Mouse (Mus musculus) CH12.LX (cell line): ENCODE data around the gene Nhlrc1. TPM values are rescaled to one million over a fixed set of nuclear protein-coding genes. Genes with fewer than 3 reads are reported as not detected.

Source experiments
- DNase-seq: peaks from one replicate; pipeline ENCODE4 v3.0.0-alpha.2; 2013; ENCODE audit errors: extremely low read depth
- H3K27ac ChIP-seq: 2 replicates; pipeline ENCODE4 v1.5.1; 2012; ENCODE audit warnings: low read depth, mild to moderate bottlenecking, control low read depth, moderate library complexity; ENCODE audit not compliant: insufficient read depth
- H3K27me3 ChIP-seq: replicated peaks from 2 replicates; pipeline ENCODE3; 2012; ENCODE audit warnings: inconsistent platforms
- H3K36me3 ChIP-seq, 2 experiments: replicated peaks in 1 of 2; 2 replicates each; pipeline versions ENCODE3 to v1.6.1; 2012; ENCODE audit warnings: inconsistent platforms in 1 of 2, low read length in 1 of 2, mild to moderate bottlenecking in 1 of 2, mixed read lengths in 1 of 2, moderate library complexity in 1 of 2; ENCODE audit not compliant: control insufficient read depth in 1 of 2, insufficient read depth in 1 of 2
- H3K4me1 ChIP-seq, 2 experiments: 2 replicates each; pipeline ENCODE4 v1.6.1; 2012; ENCODE audit warnings: inconsistent platforms in 1 of 2, moderate library complexity in 1 of 2; ENCODE audit not compliant: insufficient read depth in 2 of 2, control insufficient read depth in 1 of 2
- H3K4me2 ChIP-seq: 2 replicates; pipeline ENCODE4 v1.6.1; 2012; ENCODE audit warnings: low read depth, mild to moderate bottlenecking, control low read depth; ENCODE audit not compliant: poor library complexity, insufficient read depth, severe bottlenecking
- H3K4me3 ChIP-seq, 3 experiments: fragments of 150-350 bp in 1 of 3; sonication (generic) in 1 of 3; replicated peaks in 1 of 3; 2 replicates each; pipeline versions ENCODE3 to v1.5.1; 2011 to 2012; ENCODE audit warnings: low read depth in 2 of 3, low read length in 2 of 3, mild to moderate bottlenecking in 2 of 3, moderate library complexity in 2 of 3, control low read depth in 1 of 3, improper control_type of control experiment in 1 of 3, inconsistent platforms in 1 of 3, mixed read lengths in 1 of 3; ENCODE audit not compliant: poor library complexity in 1 of 3
- H3K79me2 ChIP-seq: replicated peaks from 2 replicates; pipeline ENCODE4 v1.6.1; 2012; ENCODE audit warnings: mild to moderate bottlenecking, moderate library complexity; ENCODE audit not compliant: control insufficient read depth, poor library complexity, insufficient read depth, severe bottlenecking; ENCODE audit errors: extremely low read depth
- H3K9ac ChIP-seq: 2 replicates; pipeline ENCODE4 v1.6.1; 2012; ENCODE audit warnings: low read depth, mild to moderate bottlenecking, control low read depth, moderate library complexity; ENCODE audit not compliant: insufficient read depth
- H3K9me3 ChIP-seq: replicated peaks from 2 replicates; pipeline ENCODE3; 2012; ENCODE audit warnings: low read length, inconsistent platforms, mixed read lengths
- CHD1 ChIP-seq: IDR thresholded peaks from 2 replicates; pipeline ENCODE4 v1.6.1; 2012; ENCODE audit warnings: low read depth, low read length, improper control_type of control experiment, inconsistent platforms
- CHD2 ChIP-seq: IDR thresholded peaks from 2 replicates; pipeline ENCODE4 v1.6.1; 2011; ENCODE audit warnings: low read length, improper control_type of control experiment
- CTCF ChIP-seq, 2 experiments: IDR thresholded peaks in 1 of 2; conservative IDR thresholded peaks in 1 of 2; 2 replicates each; pipeline ENCODE4 v1.5.1; 2011 to 2012; ENCODE audit warnings: low read depth in 2 of 2, low read length in 2 of 2, improper control_type of control experiment in 1 of 2, inconsistent platforms in 1 of 2, mild to moderate bottlenecking in 1 of 2, moderate library complexity in 1 of 2
- E2F4 ChIP-seq: IDR thresholded peaks from 2 replicates; pipeline ENCODE4 v1.6.1; 2011; ENCODE audit warnings: low read depth, low read length, improper control_type of control experiment; ENCODE audit not compliant: insufficient replicate concordance
- ELF1 ChIP-seq: IDR thresholded peaks from 2 replicates; pipeline ENCODE4 v1.6.1; 2014; ENCODE audit warnings: low read depth, mild to moderate bottlenecking, inconsistent platforms, low read length, improper control_type of control experiment
- ETS1 ChIP-seq: conservative IDR thresholded peaks from 2 replicates; pipeline ENCODE4 v1.6.1; 2012; ENCODE audit warnings: low read depth, mild to moderate bottlenecking, inconsistent platforms, low read length, improper control_type of control experiment, moderate library complexity
- HCFC1 ChIP-seq: IDR thresholded peaks from 2 replicates; pipeline ENCODE4 v1.6.1; 2012; ENCODE audit warnings: low read depth, mild to moderate bottlenecking, inconsistent platforms, low read length, improper control_type of control experiment
- IRF4 ChIP-seq: IDR thresholded peaks from 2 replicates; pipeline ENCODE4 v1.6.1; 2014; ENCODE audit warnings: low read depth, mild to moderate bottlenecking, inconsistent platforms, low read length, improper control_type of control experiment
- JUN ChIP-seq: IDR thresholded peaks from 2 replicates; pipeline ENCODE4 v1.6.1; 2011; ENCODE audit warnings: low read depth, mild to moderate bottlenecking, low read length, improper control_type of control experiment, moderate library complexity; ENCODE audit not compliant: insufficient read depth
- JUND ChIP-seq: conservative IDR thresholded peaks from 2 replicates; pipeline ENCODE4 v1.6.1; 2011; ENCODE audit warnings: low read depth, low read length, improper control_type of control experiment
- MAZ ChIP-seq: IDR thresholded peaks from 2 replicates; pipeline ENCODE4 v1.6.1; 2012; ENCODE audit warnings: low read depth, mild to moderate bottlenecking, inconsistent platforms, low read length, improper control_type of control experiment, moderate library complexity
- MEF2A ChIP-seq: IDR thresholded peaks from 2 replicates; pipeline ENCODE4 v1.6.1; 2014; ENCODE audit warnings: low read depth, mild to moderate bottlenecking, inconsistent platforms, low read length, improper control_type of control experiment, borderline replicate concordance
- MYC ChIP-seq: IDR thresholded peaks from 2 replicates; pipeline ENCODE4 v1.6.1; 2011; ENCODE audit warnings: low read depth, mild to moderate bottlenecking, improper control_type of control experiment, low read length
- NRF1 ChIP-seq: IDR thresholded peaks from 2 replicates; pipeline ENCODE4 v1.6.1; 2014; ENCODE audit warnings: low read depth, mild to moderate bottlenecking, inconsistent platforms, low read length, improper control_type of control experiment, moderate library complexity
- PAX5 ChIP-seq: IDR thresholded peaks from 2 replicates; pipeline ENCODE4 v1.6.1; 2012; ENCODE audit warnings: low read length, inconsistent platforms, mixed read lengths
- POLR2A ChIP-seq: IDR thresholded peaks from 2 replicates; pipeline ENCODE4 v1.6.1; 2011; ENCODE audit warnings: low read depth, mild to moderate bottlenecking, improper control_type of control experiment, low read length
- POLR2AphosphoS2 ChIP-seq: IDR thresholded peaks from 2 replicates; pipeline ENCODE4 v1.6.1; 2011; ENCODE audit warnings: low read depth, low read length, improper control_type of control experiment
- RAD21 ChIP-seq: IDR thresholded peaks from 2 replicates; pipeline ENCODE4 v1.6.1; 2011; ENCODE audit warnings: low read depth, mild to moderate bottlenecking, low read length, improper control_type of control experiment, moderate library complexity
- SIN3A ChIP-seq: IDR thresholded peaks from 2 replicates; pipeline ENCODE4 v1.6.1; 2012; ENCODE audit warnings: low read length, improper control_type of control experiment, inconsistent platforms
- SMC3 ChIP-seq: IDR thresholded peaks from 2 replicates; pipeline ENCODE4 v1.6.1; 2011; ENCODE audit warnings: low read depth, low read length, improper control_type of control experiment
- TBP ChIP-seq: conservative IDR thresholded peaks from 2 replicates; pipeline ENCODE4 v1.6.1; 2011; ENCODE audit warnings: low read depth, low read length, improper control_type of control experiment
- TCF12 ChIP-seq: IDR thresholded peaks from 2 replicates; pipeline ENCODE4 v1.6.1; 2014; ENCODE audit warnings: low read depth, mild to moderate bottlenecking, inconsistent platforms, low read length, improper control_type of control experiment
- UBTF ChIP-seq: IDR thresholded peaks from 2 replicates; pipeline ENCODE4 v1.6.1; 2012; ENCODE audit warnings: low read depth, mild to moderate bottlenecking, inconsistent platforms, low read length, improper control_type of control experiment, moderate library complexity
- USF2 ChIP-seq: conservative IDR thresholded peaks from 2 replicates; pipeline ENCODE4 v1.6.1; 2011; ENCODE audit warnings: low read depth, low read length, improper control_type of control experiment
- ZC3H11A ChIP-seq: IDR thresholded peaks from 2 replicates; pipeline ENCODE4 v1.6.1; 2012; ENCODE audit warnings: low read depth, mild to moderate bottlenecking, inconsistent platforms, low read length, improper control_type of control experiment
- ZMIZ1 ChIP-seq: IDR thresholded peaks from 2 replicates; pipeline ENCODE4 v1.6.1; 2012; ENCODE audit warnings: low read depth, mild to moderate bottlenecking, inconsistent platforms, low read length, improper control_type of control experiment
- ZNF384 ChIP-seq: IDR thresholded peaks from 2 replicates; pipeline ENCODE4 v1.6.1; 2012; ENCODE audit warnings: low read depth, low read length, improper control_type of control experiment, inconsistent platforms
- dilution Hi-C: fragments of 300-500 bp; cut with MboI; formaldehyde crosslinking; loops from 2 replicates; pipeline ENCODE4 v1.14.3; 2020; ENCODE audit warnings: low sequenced_read_pairs; ENCODE audit not compliant: extremely low pct_unique_long_range_greater_than_20kb, extremely low pct_ligation_motif_present
- in situ Hi-C: fragments of 300-500 bp; cut with MboI; formaldehyde crosslinking; loops from 3 replicates; pipeline ENCODE4 v1.14.3; 2019; ENCODE audit warnings: low sequenced_read_pairs, low pct_ligation_motif_present, low pct_unique_long_range_greater_than_20kb, mixed read lengths
- polyA plus RNA-seq: library from polyadenylated mRNA; unstranded; fragments of >175 nt; gene quantifications from 2 replicates; pipeline ENCODE4 v1.2.1, GENCODE M21; 2012; ENCODE audit warnings: low read depth; ENCODE audit not compliant: insufficient read length
- total RNA-seq, 2 experiments: library from RNA; depleted of rRNA; stranded (reverse); fragments of 300-350 nt in 1 of 2; fragments of >200 nt in 1 of 2; gene quantifications; 2 replicates each; pipeline ENCODE4 v1.2.3; 2012 to 2014

The Nhlrc1 gene
- total and polyA plus RNA-seq, 3 experiments = not detected

- H3K27ac ChIP-seq = no peak overlapping the region
- H3K79me2 ChIP-seq = no peaks in the 10 kb centered on the region
- H3K36me3 ChIP-seq = no peaks in the 10 kb centered on the region
- H3K4me1 ChIP-seq = no peaks in the 10 kb centered on the region
- H3K27me3 ChIP-seq = no peaks in the 10 kb centered on the region
- H3K4me3 ChIP-seq = no peak overlapping the region
- dilution Hi-C loops = no loop called here
- DNase-seq = no peak
- no peak for TF ChIP-seq UBTF
- TF ChIP-seq SIN3A = no peak
- TF ChIP-seq TBP = no peak
- no peak for TF ChIP-seq ELF1
- no peak for TF ChIP-seq NRF1
- TF ChIP-seq MYC = no peak
- no peak for TF ChIP-seq E2F4
- TF ChIP-seq HCFC1 = no peak
- no peak for TF ChIP-seq CTCF (conservative IDR thresholded peaks at IDR 0.05 in 1 of 2, IDR thresholded peaks at IDR 0.05 in 1 of 2; ENCODE audit: low read depth in 2 of 2, low read length in 2 of 2)
- no peak for TF ChIP-seq USF2
- TF ChIP-seq JUN = no peak
- TF ChIP-seq ZMIZ1 = no peak
- in situ Hi-C loops = loop anchor here (10.0 kb wide), 1 partner anchor 175 kb away; no protein-coding TSS in a partner anchor
- no peak overlapping the region for H3K9ac ChIP-seq
- H3K9me3 ChIP-seq = no peaks in the 10 kb centered on the region
- no peak overlapping the region for H3K4me2 ChIP-seq
Measured at GRCm38 (mm10) chr13:47019774-47020173, 5.1 kb upstream of the Nhlrc1 start.

GRCm38 (mm10) chr13:47017259-47017658 is 2.6 kb upstream of the Nhlrc1 start:
- peak; percentile 40 for DNase-seq
- dilution Hi-C loops = no loop called here
- H3K4me3 ChIP-seq = no peak overlapping the region
- no peak overlapping the region for H3K4me2 ChIP-seq
- peaks cover 5% of the 10 kb centered on the region for H3K9me3 ChIP-seq
- no peaks in the 10 kb centered on the region for H3K36me3 ChIP-seq
- in situ Hi-C loops = loop anchor here (10.0 kb wide), 1 partner anchor 172 kb away; no protein-coding TSS in a partner anchor
- H3K4me1 ChIP-seq = no peaks in the 10 kb centered on the region; a peak in 1 of 4 replicates
- H3K79me2 ChIP-seq = no peaks in the 10 kb centered on the region
- TF ChIP-seq CHD1 = no peak
- TF ChIP-seq ELF1 = no peak
- TF ChIP-seq MEF2A = no peak
- no peak for TF ChIP-seq ZNF384
- no peak for TF ChIP-seq JUND
- no peak for TF ChIP-seq SIN3A
- no peak for TF ChIP-seq IRF4
- peak; percentile 91 for TF ChIP-seq RAD21
- no peak for TF ChIP-seq TCF12
- peak; percentile 80 for TF ChIP-seq SMC3
- no peak for TF ChIP-seq ETS1
- TF ChIP-seq UBTF = no peak
- no peak for TF ChIP-seq MYC
- TF ChIP-seq ZC3H11A = 0 out of 2 replicates have a peak, but pooled peaks have one; percentile 30
- no peak for TF ChIP-seq CHD2
- TF ChIP-seq CTCF (conservative IDR thresholded peaks at IDR 0.05 in 1 of 2, IDR thresholded peaks at IDR 0.05 in 1 of 2; ENCODE audit: low read depth in 2 of 2, low read length in 2 of 2) = peak; percentile 37 to 85; a peak in 3 of 4 replicates
- no peak for TF ChIP-seq POLR2A
- TF ChIP-seq POLR2AphosphoS2 = no peak
- TF ChIP-seq PAX5 = no peak
- no peak for TF ChIP-seq HCFC1
- TF ChIP-seq MAZ = no peak
- no peak overlapping the region for H3K9ac ChIP-seq
- H3K27me3 ChIP-seq = no peaks in the 10 kb centered on the region
- no peak overlapping the region for H3K27ac ChIP-seq
